Mouse (Mus musculus): Measurements from ENCODE around the gene Stk32b.

Stk32b gene

GRCm38 (mm10) chr5:37664962-37665361 is 52.0 kb downstream of the Stk32b start:
- DNase-seq (ENCODE audit: low spot score in 2 of 2): no peak

DNA sequence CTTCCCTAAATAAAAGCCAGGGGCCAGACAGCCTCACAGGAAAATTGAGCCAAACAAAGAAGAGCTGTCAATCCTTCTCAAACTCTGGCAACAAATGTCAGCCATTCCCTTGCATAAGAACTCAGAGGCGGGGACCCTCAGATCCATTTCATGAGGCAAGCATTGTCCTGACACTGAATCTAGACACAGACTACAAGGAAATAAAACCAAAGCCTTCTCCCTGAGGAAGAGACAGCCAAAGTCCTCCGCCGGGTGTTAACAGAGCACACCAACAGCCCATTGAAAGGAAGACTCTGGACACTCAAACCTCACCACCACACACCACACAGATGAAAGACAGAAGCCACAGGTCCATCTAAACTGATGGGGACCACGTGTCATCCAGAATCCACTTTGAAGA is 57.8 kb downstream of the Stk32b start:
- DNase-seq (ENCODE audit: low spot score in 2 of 2): no peak

- DNase-seq (ENCODE audit: low spot score in 2 of 2): peak in 1 of 2 experiments; percentile 5
Measured at GRCm38 (mm10) chr5:37657741-37658140, 59.2 kb downstream of the Stk32b start.

GRCm38 (mm10) chr5:37655208-37655607 is 61.8 kb downstream of the Stk32b start:
- no peak for DNase-seq (ENCODE audit: low spot score in 2 of 2)

- no peak for DNase-seq (ENCODE audit: low spot score in 2 of 2)
Measured at GRCm38 (mm10) chr5:37650681-37651211, 66.2 kb downstream of the Stk32b start.

GRCm38 (mm10) chr5:37650089-37650601 is 66.8 kb downstream of the Stk32b start:
- DNase-seq (ENCODE audit: low spot score in 2 of 2): no peak

DNA sequence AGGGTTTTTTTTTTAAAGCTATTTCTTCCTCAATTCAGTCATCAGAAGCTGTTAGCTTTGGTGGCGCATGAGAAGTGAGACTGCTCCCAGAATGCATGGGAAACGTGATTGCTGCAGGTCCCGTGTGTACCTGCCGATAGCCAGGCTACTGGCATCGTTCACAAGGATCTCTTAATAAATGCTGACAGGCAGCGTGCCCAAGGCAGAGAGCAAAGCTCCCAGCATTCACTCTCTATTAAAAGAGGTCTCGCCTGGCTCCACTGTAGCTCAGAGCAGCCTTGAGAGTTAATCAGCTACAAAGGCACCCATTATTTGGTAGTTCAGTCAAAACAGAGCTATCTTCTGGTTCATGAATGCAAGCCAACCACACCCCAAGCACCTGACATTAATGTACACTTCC is 72.9 kb downstream of the Stk32b start:
- DNase-seq (ENCODE audit: low spot score in 2 of 2): no peak

DNA sequence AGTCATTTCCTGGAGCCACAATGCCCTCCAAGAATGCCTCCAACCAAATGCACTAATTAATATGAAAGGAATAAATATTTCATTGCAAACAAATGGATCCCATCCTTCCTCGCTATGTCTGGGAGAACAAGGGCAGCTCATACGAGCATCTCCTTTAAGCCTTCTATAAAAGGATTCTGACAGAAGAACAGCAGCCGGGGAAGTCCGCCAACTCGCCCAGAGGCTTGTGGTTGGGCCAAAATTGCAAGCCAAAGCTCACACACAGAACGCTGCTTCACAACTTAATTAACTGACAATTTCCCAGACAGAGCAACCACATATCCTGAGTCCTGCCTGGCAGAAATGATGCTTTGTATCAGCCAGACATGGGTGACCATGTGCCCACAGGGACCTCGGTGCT is 74.5 kb downstream of the Stk32b start:
- no peak for DNase-seq (ENCODE audit: low spot score in 2 of 2)

DNA sequence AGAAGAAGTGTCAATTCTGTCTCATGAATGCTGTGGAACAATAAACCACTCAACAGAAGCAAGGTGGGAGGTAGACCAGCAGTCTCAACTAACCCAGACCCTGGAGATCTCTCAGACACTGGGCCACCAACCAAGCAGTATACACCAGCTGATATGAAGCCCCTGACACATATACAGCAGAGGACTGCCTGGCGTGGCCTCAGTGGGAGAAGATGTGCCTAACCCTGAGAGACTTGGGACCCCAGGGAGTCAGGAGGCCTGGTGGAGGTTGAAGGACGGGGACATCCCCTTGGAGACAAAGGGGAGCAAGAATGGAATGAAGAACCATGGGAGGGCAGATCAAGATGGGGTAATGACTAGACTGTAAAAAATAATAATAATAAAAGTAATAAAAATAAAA is 82.2 kb downstream of the Stk32b start:
- DNase-seq (ENCODE audit: low spot score in 2 of 2): no peak

GRCm38 (mm10) chr5:37627437-37628163 is 89.4 kb downstream of the Stk32b start:
- DNase-seq (ENCODE audit: low spot score in 2 of 2): no peak

GRCm38 (mm10) chr5:37611874-37612273 is 105.1 kb downstream of the Stk32b start:
- DNase-seq (ENCODE audit: low spot score in 2 of 2): no peak

- no peak for DNase-seq (ENCODE audit: low spot score in 2 of 2)
Measured at GRCm38 (mm10) chr5:37599566-37599965, 117.4 kb downstream of the Stk32b start.

DNA sequence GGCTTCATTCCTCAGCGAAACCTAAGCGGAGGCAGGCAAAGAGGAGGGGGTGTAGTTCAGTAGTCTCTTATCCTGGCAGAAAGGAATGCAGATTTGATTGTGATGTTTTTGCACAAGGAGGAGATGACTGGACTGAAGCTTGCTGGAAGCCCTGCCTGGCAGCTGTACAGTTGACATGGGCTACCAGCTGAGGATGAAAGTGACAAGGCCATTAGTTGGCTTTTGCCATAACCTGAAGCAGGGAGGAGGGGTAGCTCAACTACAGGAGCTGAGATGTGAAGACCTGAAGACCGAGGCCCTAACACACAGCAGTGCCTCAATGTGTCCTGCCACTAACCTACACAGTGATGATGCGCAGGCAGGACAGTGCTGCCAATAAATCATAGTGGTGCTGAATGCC is 118.7 kb downstream of the Stk32b start:
- no peak for DNase-seq (ENCODE audit: low spot score in 2 of 2)

DNA sequence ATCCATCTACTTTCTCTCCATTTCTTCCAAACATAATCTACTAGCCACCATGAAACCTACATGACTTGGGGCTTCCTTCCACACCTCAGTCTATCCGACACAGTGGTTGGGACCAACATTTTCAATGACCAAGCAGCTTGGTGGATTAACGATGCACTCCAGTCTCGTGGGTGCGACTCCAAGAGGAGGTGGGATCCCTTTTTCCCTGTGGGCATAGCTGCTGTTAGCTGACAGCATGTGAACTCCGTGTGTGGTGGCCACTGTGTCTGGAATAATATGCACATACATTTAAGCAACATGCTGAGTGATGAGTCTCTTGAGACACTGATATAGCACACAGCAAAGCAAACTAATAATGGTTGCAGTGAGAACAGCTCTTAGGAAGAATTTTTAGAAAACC is 124.6 kb downstream of the Stk32b start:
- DNase-seq (ENCODE audit: low spot score in 2 of 2): no peak

DNA sequence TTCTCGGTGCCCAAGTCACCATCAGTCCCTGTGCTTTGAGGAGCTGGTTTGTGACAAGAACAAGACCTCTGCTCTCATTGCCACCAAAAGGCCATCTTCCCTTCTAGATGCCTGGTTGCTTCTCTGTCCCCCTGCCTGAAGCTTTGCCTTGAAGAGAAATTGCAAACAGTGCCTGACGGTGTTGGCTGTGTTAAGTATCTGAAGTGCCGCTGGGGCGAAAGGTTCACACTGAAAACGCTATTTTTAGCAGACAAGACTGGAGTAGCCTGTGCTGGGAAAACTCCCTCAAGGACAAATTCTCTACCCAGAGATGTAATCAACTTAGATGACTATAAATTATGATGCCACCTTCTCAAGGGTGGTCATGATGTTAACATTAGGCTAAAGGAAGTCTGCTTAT is 129.1 kb downstream of the Stk32b start:
- no peak for DNase-seq (ENCODE audit: low spot score in 2 of 2)

GRCm38 (mm10) chr5:37586071-37586470 is 130.9 kb downstream of the Stk32b start:
- no peak for DNase-seq (ENCODE audit: low spot score in 2 of 2)

- no peak for DNase-seq (ENCODE audit: low spot score in 2 of 2)
Measured at GRCm38 (mm10) chr5:37575427-37575826, 141.5 kb downstream of the Stk32b start.

DNA sequence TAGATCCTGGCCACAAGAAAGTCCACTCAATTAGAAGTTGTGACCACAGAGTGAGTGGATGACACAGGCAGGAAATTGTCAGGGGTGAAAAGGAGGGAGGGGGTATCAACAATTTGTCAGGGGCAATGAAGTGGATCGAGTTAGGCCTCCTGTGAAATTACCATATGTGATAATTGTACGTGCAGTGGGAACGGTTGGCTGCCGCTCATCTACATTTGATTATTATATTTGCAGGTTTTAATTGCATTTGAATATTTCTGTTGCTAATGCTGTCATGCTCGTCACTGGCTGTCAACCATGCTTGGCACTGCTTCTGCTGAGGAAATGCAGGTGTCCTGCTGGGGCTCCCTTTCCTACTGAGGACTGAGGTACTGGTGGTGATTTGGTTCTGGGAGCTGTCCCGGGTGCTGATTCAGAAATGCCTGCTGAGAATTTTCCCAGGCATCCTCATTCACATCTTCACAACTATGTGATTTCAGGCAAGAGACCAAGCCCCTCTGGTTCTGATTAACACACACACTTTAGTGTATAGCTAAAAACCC is 159.6 kb downstream of the Stk32b start:
- no peak for DNase-seq (ENCODE audit: low spot score in 2 of 2)

DNA sequence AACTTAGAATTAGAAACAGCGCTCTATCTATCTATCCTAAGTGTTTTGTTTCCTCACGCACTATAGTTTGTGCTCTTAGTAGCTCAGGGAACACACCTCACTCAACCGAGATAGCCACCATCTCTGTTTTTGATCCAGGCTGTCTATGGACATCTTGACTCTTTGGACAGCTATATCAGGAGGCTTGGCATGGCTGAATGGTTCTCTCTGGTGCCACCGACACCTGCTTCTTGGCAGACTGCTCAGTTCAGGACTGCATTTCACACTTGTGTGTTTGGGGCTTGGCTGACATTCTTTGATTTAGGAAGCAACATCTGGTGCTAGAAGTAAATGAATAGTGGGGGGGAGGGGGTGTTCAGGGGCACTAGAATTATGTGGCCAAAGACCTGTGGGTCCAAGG is 162.7 kb downstream of the Stk32b start:
- no peak for DNase-seq (ENCODE audit: low spot score in 2 of 2)

- DNase-seq (ENCODE audit: low spot score in 2 of 2): no peak
Measured at GRCm38 (mm10) chr5:37551649-37552048, 165.3 kb downstream of the Stk32b start.

DNA sequence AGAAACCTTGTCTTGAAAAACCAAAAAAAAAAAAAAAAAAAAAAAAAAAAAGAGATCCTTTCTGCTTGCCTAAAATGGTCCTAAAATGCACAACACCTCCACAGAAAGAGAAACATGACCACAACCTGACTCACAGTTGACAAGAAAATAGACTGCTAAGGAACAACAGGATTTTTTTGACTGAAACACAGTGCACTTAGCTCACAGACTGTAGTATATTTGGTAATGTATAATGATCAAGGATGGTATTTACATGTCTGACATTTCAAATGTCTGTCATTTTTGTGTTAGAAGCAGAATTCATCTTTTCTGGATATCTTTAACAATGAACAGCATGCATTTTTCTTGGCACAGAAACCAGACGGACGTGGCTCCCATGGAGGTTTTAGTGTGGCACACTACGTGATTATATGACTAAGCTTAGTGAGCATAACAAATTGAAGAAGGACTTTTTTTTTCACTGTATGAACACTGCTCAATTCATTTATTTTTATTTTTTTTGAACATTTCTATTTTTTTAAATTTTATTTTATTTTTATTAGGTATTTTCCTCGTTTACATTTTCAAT is 181.2 kb downstream of the Stk32b start:
- no peak for DNase-seq (ENCODE audit: low spot score in 2 of 2)

DNA sequence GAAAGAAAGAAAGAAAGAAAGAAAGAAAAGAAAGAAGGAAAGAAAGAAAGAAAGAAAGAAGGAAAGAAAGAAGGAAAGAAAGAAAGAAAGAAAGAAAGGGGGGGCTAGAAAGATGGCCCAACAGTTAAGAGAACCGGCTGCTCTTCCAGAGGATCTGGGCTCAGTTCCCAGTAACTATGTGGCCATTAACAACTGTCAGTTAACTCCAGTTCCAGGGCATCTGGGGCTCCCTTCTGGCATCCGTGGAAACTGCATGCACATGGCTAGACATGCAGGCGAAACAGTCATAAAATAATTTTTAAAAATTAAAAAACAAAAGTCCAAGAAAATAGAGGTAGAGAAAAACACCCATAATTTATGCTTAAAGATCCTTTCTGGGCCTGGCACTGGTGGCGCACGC is 181.7 kb downstream of the Stk32b start:
- DNase-seq (ENCODE audit: low spot score in 2 of 2): no peak

DNA sequence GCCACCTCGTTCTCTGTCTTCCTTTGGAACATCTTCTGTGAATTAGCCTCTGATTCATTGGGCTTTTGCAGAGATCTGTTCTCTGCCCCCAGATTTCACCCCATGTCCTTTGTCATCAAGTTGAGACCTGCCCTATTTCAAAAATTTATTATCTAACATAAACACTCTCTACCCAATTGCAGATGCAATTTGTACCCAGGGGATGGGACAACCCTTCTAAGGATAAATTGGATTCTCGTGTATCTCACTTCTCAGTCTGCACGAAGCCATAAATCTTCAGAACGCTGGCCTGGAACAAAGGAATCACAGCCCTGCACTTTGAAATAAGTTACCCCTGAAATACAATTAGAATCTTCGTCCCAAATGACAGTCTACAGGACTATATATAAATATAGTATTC is 191.6 kb downstream of the Stk32b start:
- no peak for DNase-seq (ENCODE audit: low spot score in 2 of 2)
